Mouse (Mus musculus): ENCODE data around the gene Slc37a4.
"Not testable (repeated sequence)": the region's sequence is repeated elsewhere in the genome, so short reads cannot be mapped to it uniquely, and the experiment has no call there.

Gene Slc37a4

DNA sequence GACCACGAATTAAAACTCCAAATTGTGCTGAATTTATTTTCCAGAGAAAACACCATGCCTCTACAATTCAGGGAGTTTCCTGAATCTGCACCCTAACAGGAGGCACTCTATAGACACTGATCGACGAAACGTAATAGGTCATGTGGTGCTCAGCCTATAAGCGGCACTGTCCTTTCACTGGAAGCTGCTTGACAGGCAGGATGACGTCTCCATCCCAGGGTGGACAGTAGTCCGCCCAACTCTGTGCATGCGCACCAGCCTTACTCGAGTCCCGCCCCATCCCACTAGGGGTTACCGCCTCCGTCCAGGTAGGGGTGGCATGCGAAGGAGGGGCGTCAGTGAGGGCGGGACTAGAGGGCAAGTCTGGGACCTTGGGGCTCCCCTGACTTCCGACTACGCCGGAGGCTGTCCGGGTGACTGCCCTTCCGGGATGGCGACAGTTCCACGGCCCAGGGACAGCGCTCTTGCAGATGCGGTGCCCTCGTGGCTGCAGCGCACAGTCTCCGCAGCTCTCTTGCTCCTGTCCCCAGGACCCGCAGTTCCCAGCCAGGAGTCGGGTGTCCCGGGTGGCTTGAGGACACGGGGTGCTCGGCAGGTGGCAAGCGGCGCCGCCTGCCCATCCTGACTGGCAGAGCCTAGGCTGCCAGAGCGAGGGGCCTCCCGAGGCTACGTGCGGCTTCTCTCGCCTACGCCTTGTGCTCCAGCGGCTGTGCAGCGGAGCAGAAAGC is at the start of gene Slc37a4:
Gene Slc37a4 (plus strand): TSS at position 169 of the 728 bp plus-strand sequence.
- DNase-seq (ENCODE audit: low spot score), result peak; percentile 99

DNA sequence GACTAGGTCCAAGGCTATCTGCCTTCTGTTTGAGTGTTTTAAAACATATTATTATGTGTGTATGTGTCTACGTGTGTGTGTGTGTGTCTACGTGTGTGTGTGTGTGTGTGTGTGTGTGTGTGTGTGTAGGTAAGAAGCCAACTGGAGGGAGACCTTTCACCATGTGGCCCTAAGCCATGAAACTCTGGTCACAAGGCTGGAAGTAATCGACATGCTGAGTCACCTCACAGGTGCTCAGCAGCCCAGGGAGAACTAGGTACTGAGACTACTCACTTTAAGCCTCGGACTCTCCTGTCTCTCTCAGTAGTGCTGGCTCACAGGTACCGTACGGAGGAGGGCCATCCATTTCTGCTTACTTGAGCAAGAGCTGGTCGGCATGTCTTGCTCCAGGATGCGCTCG is 49.5 kb upstream of the Slc37a4 start:
- DNase-seq (ENCODE audit: low spot score), result no peak

- DNase-seq (ENCODE audit: low spot score), result no peak
Measured at GRCm38 (mm10) chr9:44347621-44348020, 49.0 kb upstream of the Slc37a4 start.

DNA sequence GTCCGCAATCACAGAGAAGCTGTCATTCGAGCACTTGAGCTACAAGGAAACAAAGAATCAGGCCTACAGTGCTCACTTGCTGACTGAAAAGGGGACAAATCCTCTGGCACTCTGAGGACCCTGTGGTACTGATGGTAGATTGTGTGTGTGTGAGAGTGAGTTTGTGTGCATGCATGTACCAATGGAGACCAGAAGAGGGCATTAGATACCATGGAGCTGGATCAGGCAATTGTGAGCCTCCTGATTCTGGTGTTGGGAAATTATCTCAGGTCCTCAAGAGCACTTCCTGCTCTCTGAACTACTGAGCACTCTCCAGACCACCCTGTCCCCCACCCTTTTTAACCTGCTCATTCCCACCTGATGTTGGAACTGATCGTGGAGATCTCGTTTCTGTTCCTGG is 48.1 kb upstream of the Slc37a4 start:
- no peak for DNase-seq (ENCODE audit: low spot score)

- DNase-seq (ENCODE audit: low spot score), result no peak
Measured at GRCm38 (mm10) chr9:44351396-44351795, 45.3 kb upstream of the Slc37a4 start.

- no peak for DNase-seq (ENCODE audit: low spot score)
Measured at GRCm38 (mm10) chr9:44352337-44352736, 44.3 kb upstream of the Slc37a4 start.

GRCm38 (mm10) chr9:44353142-44353541 is 43.5 kb upstream of the Slc37a4 start:
- no peak for DNase-seq (ENCODE audit: low spot score)

DNA sequence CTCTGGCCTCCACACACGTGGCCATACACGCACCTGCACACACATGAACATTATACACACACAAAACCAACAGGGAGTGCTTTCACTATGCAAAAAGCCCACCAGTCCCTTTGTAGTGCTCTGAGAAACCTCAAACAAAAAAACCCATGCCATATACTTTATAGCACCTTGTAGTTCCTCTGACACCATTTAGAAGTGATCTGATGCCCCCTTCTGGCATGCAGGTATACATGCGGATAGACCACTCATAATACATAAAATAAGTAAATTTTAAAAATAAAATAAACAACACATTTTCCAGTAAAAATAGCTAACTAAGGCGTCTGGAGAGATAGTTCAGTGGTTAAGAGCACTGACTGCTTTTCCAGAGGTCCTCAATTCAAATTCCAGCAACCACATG is 39.4 kb upstream of the Slc37a4 start:
- peak; percentile 38 for DNase-seq (ENCODE audit: low spot score)

DNA sequence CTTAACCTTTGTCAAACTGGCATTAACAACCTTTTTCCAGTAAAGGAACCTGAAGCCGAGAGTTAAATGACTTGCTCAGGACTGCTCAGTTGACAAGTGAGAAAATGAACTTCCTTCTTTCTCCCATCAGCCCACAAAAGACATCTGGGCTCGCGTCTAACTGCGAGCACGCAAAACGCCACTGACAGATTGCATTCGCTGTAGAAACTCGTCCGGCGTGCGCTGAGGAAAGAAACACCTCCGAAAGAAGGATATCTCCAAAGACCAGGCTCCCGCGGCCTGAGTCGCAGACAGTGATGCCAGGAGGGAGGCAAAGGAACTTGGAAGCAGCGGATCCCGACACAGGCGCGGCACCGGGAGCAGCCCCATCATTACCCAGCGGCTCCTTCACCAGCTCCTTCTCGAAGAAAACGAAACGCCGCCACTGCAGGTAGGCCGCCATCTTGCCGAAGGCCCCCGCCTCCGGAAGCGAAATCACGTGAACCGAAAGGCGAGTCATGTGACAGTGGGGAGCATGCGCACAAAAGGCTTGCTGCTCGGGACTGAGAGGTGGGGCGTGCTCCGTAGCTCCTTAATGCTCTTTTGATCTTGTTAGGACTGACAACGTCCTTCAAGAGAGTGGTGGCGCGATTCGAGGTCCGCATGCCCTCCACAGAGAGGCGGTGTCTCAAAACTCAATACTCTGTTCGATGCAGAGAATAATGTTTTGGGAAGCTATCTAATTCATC is 35.3 kb upstream of the Slc37a4 start, which contains the start of gene Vps11:
Gene Vps11 (minus strand): TSS at position 481 of the 728 bp plus-strand sequence.
- peak; percentile 96 for DNase-seq (ENCODE audit: low spot score)

- not testable (repeated sequence) for DNase-seq (ENCODE audit: low spot score)
Measured at GRCm38 (mm10) chr9:44361931-44362330, 34.7 kb upstream of the Slc37a4 start.

DNA sequence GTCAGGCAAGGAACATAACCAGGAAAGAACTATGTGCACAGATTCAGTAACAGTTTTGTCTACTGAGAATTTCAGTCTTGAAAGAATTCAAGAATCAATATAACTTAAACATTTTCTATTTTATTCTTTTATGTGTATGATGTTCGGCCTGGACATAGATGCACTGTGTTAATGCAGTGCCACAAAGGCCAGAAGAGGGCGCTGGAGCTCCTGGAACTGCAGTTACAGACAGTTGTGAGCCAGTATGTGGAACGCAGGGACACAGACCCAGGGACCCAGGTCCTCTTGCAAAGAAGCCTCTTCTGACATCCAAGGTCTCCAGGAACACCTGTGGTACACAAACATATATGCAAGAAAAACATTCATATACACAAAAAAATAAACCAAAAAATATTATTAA is 32.2 kb upstream of the Slc37a4 start:
- DNase-seq (ENCODE audit: low spot score), result no peak

- DNase-seq (ENCODE audit: low spot score), result no peak
Measured at GRCm38 (mm10) chr9:44373386-44373785, 23.3 kb upstream of the Slc37a4 start.

DNA sequence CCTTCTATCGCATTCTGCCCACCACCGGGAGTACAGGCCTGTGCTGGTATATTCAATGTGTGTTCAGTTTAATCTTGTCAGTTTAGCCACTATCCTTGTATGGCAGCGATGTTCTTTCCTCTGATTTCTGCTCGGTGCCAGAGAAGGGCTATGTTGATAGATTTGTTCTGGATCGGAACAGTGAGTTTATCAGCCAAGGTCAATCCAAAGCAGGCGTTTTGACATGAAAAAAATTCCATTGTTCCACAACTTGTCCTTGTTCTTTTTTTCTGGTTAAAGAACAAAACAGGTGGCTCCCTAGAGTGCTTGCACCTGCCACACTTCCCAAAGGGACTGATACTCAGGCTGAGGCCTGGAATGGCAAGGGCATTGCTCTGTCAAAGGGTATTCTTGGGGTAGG is 20.5 kb upstream of the Slc37a4 start:
- DNase-seq (ENCODE audit: low spot score), result no peak

DNA sequence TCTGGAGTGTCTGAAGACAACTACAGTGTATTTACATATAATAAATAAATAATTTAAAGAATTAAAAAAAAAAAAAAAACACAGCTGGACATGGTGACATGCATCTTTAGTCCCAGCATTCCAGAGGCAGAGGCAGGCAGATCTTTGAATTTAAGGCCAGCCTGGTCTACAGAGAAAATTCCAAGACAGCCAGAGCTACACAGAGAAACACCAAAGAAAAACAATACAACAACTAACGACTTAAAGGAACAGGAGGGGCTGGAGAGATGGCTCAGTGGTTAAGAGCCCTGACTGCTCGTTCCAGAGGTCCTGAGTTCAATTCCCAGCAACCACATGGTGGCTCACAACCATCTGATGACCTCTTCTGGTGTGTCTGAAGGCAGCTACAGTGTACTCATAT is 19.3 kb upstream of the Slc37a4 start:
- DNase-seq (ENCODE audit: low spot score), result not testable (repeated sequence)

- DNase-seq (ENCODE audit: low spot score), result no peak
Measured at GRCm38 (mm10) chr9:44378153-44378730, 18.4 kb upstream of the Slc37a4 start.

DNA sequence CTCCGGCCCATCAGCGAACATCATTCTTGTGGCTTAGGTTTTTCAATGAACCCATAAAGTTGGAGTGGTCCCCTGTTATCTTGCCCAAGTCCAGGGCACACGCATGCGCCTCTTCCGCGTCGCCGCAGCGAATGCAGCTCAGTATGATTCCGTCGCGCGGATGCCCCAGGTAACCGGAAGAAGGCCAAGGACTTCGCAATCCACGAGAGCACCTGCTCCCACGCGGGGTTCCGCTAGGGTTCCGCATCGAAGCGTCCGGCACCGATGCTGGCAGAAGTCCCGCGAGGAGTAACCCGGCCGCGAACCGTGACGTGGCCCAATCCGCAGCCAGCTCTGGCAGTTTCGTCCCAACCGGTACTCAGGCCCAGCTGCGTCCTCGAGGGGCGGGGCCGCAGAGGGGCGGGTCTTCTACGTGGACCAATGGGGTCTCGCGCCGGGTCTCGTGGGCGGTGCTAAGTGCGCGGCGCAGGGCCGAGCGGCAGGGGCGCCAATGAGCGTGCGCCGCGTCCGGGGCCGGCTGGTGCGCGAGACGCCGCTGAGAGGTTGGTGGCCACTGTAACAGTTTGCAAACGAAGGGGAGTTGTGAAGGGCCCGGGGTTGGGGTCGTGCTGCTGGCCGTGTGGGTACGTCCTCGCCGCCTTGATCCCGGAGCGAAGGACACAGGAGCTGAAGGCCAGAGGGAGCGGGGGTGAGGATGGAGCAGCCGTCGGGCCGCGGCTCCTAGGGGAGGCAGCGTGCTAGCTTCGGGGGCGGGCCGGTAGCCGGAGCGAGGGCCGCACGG is 17.4 kb upstream of the Slc37a4 start, which contains the start of gene Hyou1:
Gene Hyou1 (plus strand): TSS at position 437 of the 781 bp plus-strand sequence.
- peak; percentile 99 for DNase-seq (ENCODE audit: low spot score)

- no peak for DNase-seq (ENCODE audit: low spot score)
Measured at GRCm38 (mm10) chr9:44379862-44380261, 16.8 kb upstream of the Slc37a4 start.

DNA sequence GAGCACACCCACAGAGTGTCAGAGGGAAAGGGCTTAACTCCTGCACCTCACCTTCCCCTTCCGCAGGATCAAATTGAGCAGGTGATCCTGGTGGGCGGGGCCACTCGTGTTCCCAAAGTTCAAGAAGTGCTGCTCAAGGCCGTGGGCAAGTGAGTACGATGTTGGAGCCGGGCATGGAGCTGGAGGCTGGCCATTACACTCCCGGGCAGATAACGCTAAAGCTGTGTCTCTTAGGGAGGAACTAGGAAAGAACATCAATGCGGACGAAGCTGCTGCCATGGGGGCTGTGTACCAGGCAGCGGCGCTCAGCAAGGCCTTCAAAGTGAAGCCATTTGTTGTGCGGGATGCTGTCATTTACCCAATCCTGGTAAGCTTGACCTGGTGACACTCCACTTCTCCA is 12.1 kb upstream of the Slc37a4 start:
- DNase-seq (ENCODE audit: low spot score), result no peak

DNA sequence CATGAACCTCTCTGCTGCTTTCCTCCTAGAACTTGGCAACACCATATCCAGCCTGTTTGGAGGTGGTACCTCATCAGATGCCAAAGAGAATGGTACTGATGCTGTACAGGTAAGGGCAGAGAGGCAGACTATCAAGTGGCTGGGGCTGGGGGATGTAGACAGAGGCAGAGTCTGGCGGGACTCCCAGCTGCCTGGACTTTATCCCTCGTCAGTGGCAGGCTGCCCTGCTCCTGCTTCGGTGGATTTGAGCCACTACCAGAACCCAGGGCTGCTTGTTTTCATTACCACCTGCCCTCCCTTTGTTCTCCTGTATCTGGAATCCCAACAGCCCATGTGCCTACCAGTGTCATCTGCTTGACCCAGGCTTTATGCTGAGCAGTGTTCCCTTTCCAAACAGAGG is 9.4 kb upstream of the Slc37a4 start:
- DNase-seq (ENCODE audit: low spot score), result no peak

GRCm38 (mm10) chr9:44389273-44389672 is 7.4 kb upstream of the Slc37a4 start:
- peak; percentile 54 for DNase-seq (ENCODE audit: low spot score)

DNA sequence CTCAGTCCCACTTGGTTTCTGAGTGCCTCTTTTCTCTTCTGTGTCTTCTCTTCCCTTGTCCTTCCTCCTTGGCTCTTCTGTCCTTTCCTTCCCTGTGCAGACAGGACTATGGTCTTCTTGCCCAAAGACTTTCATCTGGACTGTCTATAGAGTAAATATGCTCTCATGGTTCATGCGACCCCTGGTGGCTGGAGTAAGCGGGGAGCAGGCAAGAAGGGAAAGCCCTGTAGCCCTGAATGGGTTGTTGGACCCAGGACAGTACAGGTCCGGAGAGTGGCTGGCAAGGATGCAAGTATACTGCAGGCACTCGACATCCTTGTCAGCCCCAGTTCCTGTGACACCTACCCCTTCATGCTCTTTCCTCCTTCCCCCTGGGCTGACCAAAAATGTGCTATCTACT is 5.2 kb upstream of the Slc37a4 start:
- peak; percentile 68 for DNase-seq (ENCODE audit: low spot score)

DNA sequence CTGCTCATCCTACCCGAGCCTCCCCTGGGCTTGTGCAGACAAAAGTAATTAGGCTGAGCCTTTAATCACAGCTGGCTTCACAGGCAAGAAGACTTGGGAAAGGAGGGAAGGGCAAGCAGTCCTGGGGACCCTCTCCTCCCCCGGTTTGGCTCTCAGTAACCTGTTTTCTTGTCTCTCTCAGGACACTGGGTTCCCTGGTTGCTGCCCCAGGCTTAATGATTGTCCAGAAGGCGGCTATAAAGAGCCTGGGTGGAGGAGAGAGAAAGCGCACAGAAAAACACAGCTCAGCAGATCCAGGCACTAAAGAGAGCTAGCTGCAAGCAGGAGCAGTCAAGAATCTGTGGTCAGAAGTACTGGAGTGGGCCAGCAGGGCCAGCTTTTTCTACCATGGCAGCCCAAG is 1.4 kb downstream of the Slc37a4 start:
- DNase-seq (ENCODE audit: low spot score), result no peak

All from lung, postnatal 25 days (tissue).